Mouse (Mus musculus): Measurements from ENCODE around the gene Ltc4s. TPM values are rescaled to one million over a fixed set of nuclear protein-coding genes. Genes with fewer than 3 reads are reported as not detected.

Gene Ltc4s
- polyA plus RNA-seq, 1 experiment from 2014 or later = 4.0 TPM

- ATAC-seq (ENCODE audit: insufficient number of reproducible peaks, low FRiP score, low TSS enrichment, low read depth) = no peak
- Histone ChIP-seq H3K4me3 (replicated peaks) (no peak overlapping the region), H3K9me3 (replicated peaks) (no peaks in the 10 kb centered on the region), H3K9ac (no peak overlapping the region), H3K27ac (replicated peaks) (no peak overlapping the region), H3K36me3 (peaks cover 32% of the 10 kb centered on the region), H3K4me2 (replicated peaks) (no peak overlapping the region), H3K4me1 (peaks cover 7% of the 10 kb centered on the region; the same call in 1 of the 2 replicates), H3K27me3 (no peaks in the 10 kb centered on the region)
- WGBS = 77% methylated on average over 2 of the region's 2 CpGs
Observed at GRCm38 (mm10) chr11:50269163-50269562, 30.7 kb upstream of the Ltc4s start.

- no peak overlapping the region for H3K4me3 ChIP-seq (replicated peaks)
- H3K9ac ChIP-seq = no peak overlapping the region
- H3K4me2 ChIP-seq (replicated peaks) = no peak overlapping the region
- WGBS = 92% methylated on average over 3 of the region's 3 CpGs
- peaks cover 7% of the 10 kb centered on the region; the same call in 1 of the 2 replicates for H3K4me1 ChIP-seq
- peaks cover 49% of the 10 kb centered on the region for H3K36me3 ChIP-seq
- H3K9me3 ChIP-seq (replicated peaks) = no peaks in the 10 kb centered on the region
- H3K27ac ChIP-seq (replicated peaks) = no peak overlapping the region
- no peaks in the 10 kb centered on the region for H3K27me3 ChIP-seq
- no peak for ATAC-seq (ENCODE audit: insufficient number of reproducible peaks, low FRiP score, low TSS enrichment, low read depth)
Observed at GRCm38 (mm10) chr11:50266997-50267396, 28.6 kb upstream of the Ltc4s start.

DNA sequence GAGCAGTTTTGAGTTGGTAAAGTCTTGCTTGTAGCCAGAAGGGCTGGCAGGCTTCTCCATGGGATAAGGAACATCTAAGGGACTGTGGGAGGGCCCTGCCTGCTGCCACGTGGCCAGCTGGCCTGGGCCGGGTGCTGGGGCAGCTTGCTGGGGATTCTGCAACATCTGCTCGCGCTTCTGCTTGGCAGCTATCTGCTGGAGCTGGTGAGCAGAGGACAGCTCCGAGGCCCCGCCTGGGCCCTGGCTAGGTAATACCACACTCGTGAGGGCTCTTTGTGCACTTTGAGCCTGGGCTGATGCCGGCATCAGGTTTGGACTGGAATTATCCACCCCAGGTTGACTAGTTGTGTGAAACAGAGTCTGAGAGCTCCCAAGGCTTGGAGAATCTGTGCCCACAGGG lies 27.5 kb upstream of the Ltc4s start:
- H3K4me2 ChIP-seq (replicated peaks) = no peak overlapping the region
- no peak overlapping the region for H3K4me3 ChIP-seq (replicated peaks)
- peaks cover 60% of the 10 kb centered on the region for H3K36me3 ChIP-seq
- no peaks in the 10 kb centered on the region for H3K9me3 ChIP-seq (replicated peaks)
- no peak for ATAC-seq (ENCODE audit: insufficient number of reproducible peaks, low FRiP score, low TSS enrichment, low read depth)
- no peaks in the 10 kb centered on the region for H3K4me1 ChIP-seq
- 83% methylated on average over 8 of the region's 8 CpGs for WGBS
- no peak overlapping the region for H3K27ac ChIP-seq (replicated peaks)
- no peaks in the 10 kb centered on the region for H3K27me3 ChIP-seq
- H3K9ac ChIP-seq = no peak overlapping the region

DNA sequence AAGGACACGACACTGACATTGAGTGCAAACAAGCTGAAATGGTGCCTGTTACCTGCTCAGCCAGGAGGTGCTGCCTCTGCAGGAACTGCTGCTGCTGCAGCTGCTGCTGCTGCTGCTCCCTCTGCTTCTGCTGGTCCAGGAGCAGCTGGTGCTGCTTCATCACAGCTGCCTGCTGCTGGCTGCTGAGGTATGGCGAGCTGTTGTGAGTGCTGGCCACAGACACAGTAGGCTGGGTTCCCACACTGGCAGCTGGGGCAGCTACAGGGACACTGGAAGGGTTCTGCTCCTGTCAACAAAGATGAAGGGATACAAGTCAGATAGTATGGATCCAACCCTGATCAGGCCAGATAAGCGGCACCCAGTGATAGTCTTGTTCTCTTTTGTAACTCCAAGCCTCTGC lies 24.8 kb upstream of the Ltc4s start:
- Histone ChIP-seq H3K4me1 (no peaks in the 10 kb centered on the region), H3K9ac (no peak overlapping the region), H3K4me2 (replicated peaks) (no peak overlapping the region), H3K9me3 (replicated peaks) (no peaks in the 10 kb centered on the region), H3K27ac (replicated peaks) (no peak overlapping the region), H3K36me3 (peaks cover 87% of the 10 kb centered on the region), H3K27me3 (no peaks in the 10 kb centered on the region), H3K4me3 (replicated peaks) (no peak overlapping the region)
- 89% methylated on average over 3 of the region's 3 CpGs for WGBS
- no peak for ATAC-seq (ENCODE audit: insufficient number of reproducible peaks, low FRiP score, low TSS enrichment, low read depth)

DNA sequence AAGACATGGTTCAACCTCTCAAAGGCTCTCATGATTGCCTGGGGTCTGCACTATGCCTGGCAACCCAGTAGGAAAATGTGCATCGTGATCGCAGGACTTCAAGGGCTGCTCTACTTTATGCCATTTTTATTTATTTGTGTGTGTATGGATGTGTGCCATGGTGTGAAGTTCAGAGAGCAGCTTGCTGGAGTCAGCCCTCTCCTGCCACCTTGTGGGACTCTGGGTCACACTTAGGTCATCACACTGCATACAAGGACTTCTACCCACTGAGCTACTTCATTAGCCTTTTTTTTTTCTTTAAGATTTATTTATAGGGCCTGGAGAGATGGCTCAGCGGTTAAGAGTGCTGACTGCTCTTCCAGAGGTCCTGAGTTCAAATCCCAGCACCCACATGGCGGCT lies 23.6 kb upstream of the Ltc4s start:
- Histone ChIP-seq H3K36me3 (peaks cover 96% of the 10 kb centered on the region), H3K4me1 (no peaks in the 10 kb centered on the region), H3K4me3 (replicated peaks) (no peak overlapping the region), H3K27ac (replicated peaks) (no peak overlapping the region), H3K9ac (no peak overlapping the region), H3K4me2 (replicated peaks) (no peak overlapping the region), H3K27me3 (no peaks in the 10 kb centered on the region), H3K9me3 (replicated peaks) (no peaks in the 10 kb centered on the region)
- ATAC-seq (ENCODE audit: insufficient number of reproducible peaks, low FRiP score, low TSS enrichment, low read depth) = no peak
- 93% methylated on average over 4 of the region's 4 CpGs for WGBS

- WGBS = 68% methylated on average over 7 of the region's 7 CpGs
- H3K9me3 ChIP-seq (replicated peaks) = no peaks in the 10 kb centered on the region
- H3K9ac ChIP-seq = no peak overlapping the region
- peaks cover 78% of the 10 kb centered on the region for H3K36me3 ChIP-seq
- H3K4me2 ChIP-seq (replicated peaks) = no peak overlapping the region
- H3K4me3 ChIP-seq (replicated peaks) = no peak overlapping the region
- no peak overlapping the region for H3K27ac ChIP-seq (replicated peaks)
- H3K27me3 ChIP-seq = no peaks in the 10 kb centered on the region
- H3K4me1 ChIP-seq = peaks cover 7% of the 10 kb centered on the region; the same call in 1 of the 2 replicates
- ATAC-seq (ENCODE audit: insufficient number of reproducible peaks, low FRiP score, low TSS enrichment, low read depth) = no peak
Observed at GRCm38 (mm10) chr11:50258310-50258709, 19.9 kb upstream of the Ltc4s start.

- H3K27ac ChIP-seq (replicated peaks) = no peak overlapping the region
- 72% methylated on average over 7 of the region's 7 CpGs for WGBS
- no peak overlapping the region for H3K9ac ChIP-seq
- peaks cover 62% of the 10 kb centered on the region for H3K36me3 ChIP-seq
- no peak for ATAC-seq (ENCODE audit: insufficient number of reproducible peaks, low FRiP score, low TSS enrichment, low read depth)
- H3K27me3 ChIP-seq = no peaks in the 10 kb centered on the region
- no peaks in the 10 kb centered on the region for H3K9me3 ChIP-seq (replicated peaks)
- no peak overlapping the region for H3K4me3 ChIP-seq (replicated peaks)
- H3K4me1 ChIP-seq = peaks cover 19% of the 10 kb centered on the region
- H3K4me2 ChIP-seq (replicated peaks) = no peak overlapping the region
Observed at GRCm38 (mm10) chr11:50256615-50257014, 18.2 kb upstream of the Ltc4s start.

GRCm38 (mm10) chr11:50254010-50254580 lies 15.7 kb upstream of the Ltc4s start:
- H3K4me3 ChIP-seq (replicated peaks) = no peak overlapping the region
- peaks cover 19% of the 10 kb centered on the region for H3K4me1 ChIP-seq
- H3K9me3 ChIP-seq (replicated peaks) = no peaks in the 10 kb centered on the region
- ATAC-seq (ENCODE audit: insufficient number of reproducible peaks, low FRiP score, low TSS enrichment, low read depth) = no peak
- no peak overlapping the region for H3K9ac ChIP-seq
- no peak overlapping the region for H3K4me2 ChIP-seq (replicated peaks)
- no peak overlapping the region for H3K27ac ChIP-seq (replicated peaks)
- no peaks in the 10 kb centered on the region for H3K27me3 ChIP-seq
- 75% methylated on average over 12 of the region's 12 CpGs for WGBS
- peaks cover 36% of the 10 kb centered on the region for H3K36me3 ChIP-seq

DNA sequence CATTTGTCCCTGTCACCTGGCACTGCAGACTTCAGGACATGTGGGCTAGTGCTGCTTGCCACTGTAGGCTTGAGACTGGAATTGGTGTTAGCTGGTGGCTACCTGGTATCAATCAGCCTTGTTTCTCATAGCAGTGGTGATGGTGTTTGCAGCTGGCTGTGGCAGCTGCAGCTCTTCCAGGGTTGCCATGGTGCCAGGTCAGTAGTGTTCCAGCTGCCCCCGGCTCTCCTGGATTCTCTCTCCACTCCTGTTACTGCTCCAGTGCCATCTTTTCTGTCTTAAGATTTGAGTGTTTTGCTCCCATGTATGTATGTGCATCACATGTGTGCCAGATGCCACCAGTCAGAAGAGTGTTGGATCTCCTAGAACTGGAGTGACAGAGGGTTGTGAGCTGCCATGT lies 15.0 kb upstream of the Ltc4s start:
- WGBS = 50% methylated on average over 1 of the region's 1 CpGs
- no peak for ATAC-seq (ENCODE audit: insufficient number of reproducible peaks, low FRiP score, low TSS enrichment, low read depth)
- no peak overlapping the region for H3K27ac ChIP-seq (replicated peaks)
- peaks cover 29% of the 10 kb centered on the region for H3K36me3 ChIP-seq
- no peak overlapping the region for H3K4me3 ChIP-seq (replicated peaks)
- H3K4me1 ChIP-seq = peaks cover 19% of the 10 kb centered on the region
- no peaks in the 10 kb centered on the region for H3K27me3 ChIP-seq
- no peak overlapping the region for H3K9ac ChIP-seq
- no peak overlapping the region for H3K4me2 ChIP-seq (replicated peaks)
- H3K9me3 ChIP-seq (replicated peaks) = no peaks in the 10 kb centered on the region

- no peaks in the 10 kb centered on the region for H3K9me3 ChIP-seq (replicated peaks)
- no peak overlapping the region; the same call in 1 of the 2 replicates for H3K27ac ChIP-seq (replicated peaks)
- no peak overlapping the region for H3K4me2 ChIP-seq (replicated peaks)
- 0 out of 2 replicates have a peak, but pooled peaks have one; percentile 26 for ATAC-seq (ENCODE audit: insufficient number of reproducible peaks, low FRiP score, low TSS enrichment, low read depth)
- H3K27me3 ChIP-seq = no peaks in the 10 kb centered on the region
- peaks cover 23% of the 10 kb centered on the region for H3K36me3 ChIP-seq
- H3K9ac ChIP-seq = no peak overlapping the region
- WGBS = 47% methylated on average over 11 of the region's 11 CpGs
- no peak overlapping the region for H3K4me3 ChIP-seq (replicated peaks)
- H3K4me1 ChIP-seq = peaks cover 19% of the 10 kb centered on the region
Observed at GRCm38 (mm10) chr11:50252684-50253265, 14.4 kb upstream of the Ltc4s start.

- Histone ChIP-seq H3K27ac (replicated peaks) (no peak overlapping the region), H3K4me3 (replicated peaks) (no peak overlapping the region), H3K36me3 (peaks cover 17% of the 10 kb centered on the region), H3K4me1 (peaks cover 19% of the 10 kb centered on the region), H3K9me3 (replicated peaks) (no peaks in the 10 kb centered on the region), H3K27me3 (no peaks in the 10 kb centered on the region), H3K4me2 (replicated peaks) (no peak overlapping the region), H3K9ac (no peak overlapping the region)
- 33% methylated on average over 3 of the region's 3 CpGs for WGBS
- no peak for ATAC-seq (ENCODE audit: insufficient number of reproducible peaks, low FRiP score, low TSS enrichment, low read depth)
Observed at GRCm38 (mm10) chr11:50252166-50252565, 13.8 kb upstream of the Ltc4s start.

All from embryonic facial prominence, embryonic 15.5 days (tissue).